ENCODE assay signal across 9 mouse cellular contexts in genomic region chr9:114977461-114978280, GRCm38 (mm10). TPM values are rescaled to one million over a fixed set of nuclear protein-coding genes. Genes with fewer than 3 reads are reported as not detected.
DNase-seq lines count a peak whose midpoint lies in the region; ATAC-seq and TF ChIP-seq lines count a peak whose summit lies in the region.
"Had no signal": no experiment of that assay in that cellular context is flagged by ENCODE, and none has a peak within 500 bp of the region (broad histone marks: within the 10 kb centered on the region; RNA-seq: fewer than 3 reads in every experiment).

No protein-coding gene starts in this region.

- H3K27me3 ChIP-seq in limb, embryonic 10.5 days (ENCODE audit: low read depth, poor library complexity, severe bottlenecking): peaks cover 47% of the 10 kb centered on the region
- H3K27me3 ChIP-seq in neural tube, embryonic 14.5 days (ENCODE audit: control insufficient read depth, insufficient read depth, low read length): no peaks in the 10 kb centered on the region

- peak; percentile 9; the same call in 1 of the 2 replicates for ATAC-seq in granulocyte monocyte progenitor cell, adult 5-6 weeks (replicated peaks; ENCODE audit: poor library complexity, severe bottlenecking)
- peak; percentile 56 for ATAC-seq in neural tube, embryonic 14.5 days (ENCODE audit: low read depth)
- no peak for ATAC-seq in monocyte, adult 5-6 weeks (replicated peaks; ENCODE audit: insufficient number of reproducible peaks, low FRiP score, low TSS enrichment, poor library complexity, severe bottlenecking)

- peak overlapping the region; percentile 83 for H3K9ac ChIP-seq in neural tube, embryonic 14.5 days (replicated peaks; ENCODE audit: low read depth, low read length)

- no peak for TF ChIP-seq CTCF in lung, adult 2 months (IDR thresholded peaks at IDR 0.05; ENCODE audit: insufficient read depth, low read length)

- peak overlapping the region; percentile 71 for H3K4me3 ChIP-seq in lung, adult 2 months (replicated peaks; ENCODE audit: extremely low read depth, low read depth, low read length)
- peak overlapping the region; percentile 91 for H3K4me3 ChIP-seq in limb, embryonic 10.5 days
- peak overlapping the region; percentile 73 for H3K4me3 ChIP-seq in neural tube, embryonic 14.5 days (ENCODE audit: low read depth, low read length)

- no peak for DNase-seq in lung, adult 2 months
- DNase-seq in lung, postnatal 14 days: no peak
- peak; percentile 53 to 62 for DNase-seq in cerebellum, postnatal 14 days
- DNase-seq in limb, embryonic 10.5 days (ENCODE audit: low spot score): no peak
- no peak for DNase-seq in adrenal gland, adult 2 months

- WGBS in lung, adult 2 months: 13% methylated on average over 31 of the region's 31 CpGs
- 10% methylated on average over 31 of the region's 31 CpGs for WGBS in limb, embryonic 10.5 days
- 8% methylated on average over 31 of the region's 31 CpGs for WGBS in neural tube, embryonic 14.5 days

- H3K4me1 ChIP-seq in lung, adult 2 months (ENCODE audit: control insufficient read depth, insufficient read depth, low read length): peaks cover 3% of the 10 kb centered on the region
- peaks cover 20% of the 10 kb centered on the region for H3K4me1 ChIP-seq in limb, embryonic 10.5 days
- peaks cover 6% of the 10 kb centered on the region; the same call in 1 of the 2 replicates for H3K4me1 ChIP-seq in neural tube, embryonic 14.5 days (ENCODE audit: control insufficient read depth, insufficient read depth, low read length)

- peak overlapping the region; percentile 83 for H3K4me2 ChIP-seq in neural tube, embryonic 14.5 days (ENCODE audit: low read depth, low read length)

- H3K9me3 ChIP-seq in limb, embryonic 10.5 days (replicated peaks): no peaks in the 10 kb centered on the region
- no peaks in the 10 kb centered on the region for H3K9me3 ChIP-seq in neural tube, embryonic 14.5 days (ENCODE audit: control insufficient read depth, low read length)

- H3K27ac ChIP-seq in limb, embryonic 10.5 days: peak overlapping the region; percentile 93
- peak overlapping the region; percentile 78 for H3K27ac ChIP-seq in neural tube, embryonic 14.5 days (ENCODE audit: low read depth, low read length)
- H3K27ac ChIP-seq: macrophage had no signal

- TF ChIP-seq POLR2A in lung, adult 2 months (IDR thresholded peaks at IDR 0.05; ENCODE audit: borderline replicate concordance, extremely low read depth, low read depth, low read length): no peak

- no peaks in the 10 kb centered on the region for H3K36me3 ChIP-seq in limb, embryonic 10.5 days
- H3K36me3 ChIP-seq in neural tube, embryonic 14.5 days (ENCODE audit: control insufficient read depth, insufficient read depth, low read length): no peaks in the 10 kb centered on the region

RNA-seq across cellular contexts. Expression of gene Osbpl10, which starts 0.7 kb away (rescaled TPM):
- 6.4 and 7.1 TPM in 2 replicates for polyA plus RNA-seq in lung, adult 2 months (2012; rRNA removed)
- total RNA-seq in granulocyte monocyte progenitor cell, adult 5-6 weeks (2014; fragmentation: Nextera tagmentation): 0.45 TPM in 1 of 2 replicates, not detected in the other
- 0.13 and 0.21 TPM in 2 replicates for total RNA-seq in granulocyte monocyte progenitor cell, adult 5-6 weeks (2017)
- 1.5 and 1.7 TPM in 2 replicates for polyA plus RNA-seq in limb, embryonic 10.5 days (2016; fragmentation: Nextera tagmentation; extraction: Ambion mirVana)
- 2.9 and 3.3 TPM in 2 replicates for polyA plus RNA-seq in neural tube, embryonic 14.5 days (2014; fragmentation: Nextera tagmentation; extraction: Ambion mirVana)
- not detected in 3 replicates for total RNA-seq in monocyte, adult 5-6 weeks (2017)
- 1 to 10 TPM; 4.4 to 6.2 TPM for total RNA-seq in adrenal gland, adult 2 months (2021)
- 2.6 and 3.3 TPM in 2 replicates for polyA plus RNA-seq in adrenal gland, adult 2 months (2012; rRNA removed)
- polyA plus RNA-seq: macrophage had no signal

RNA-seq across cellular contexts. Expression of gene Rps27rt, which starts 4.9 kb away (rescaled TPM):
- polyA plus RNA-seq in lung, adult 2 months (2012; rRNA removed): 24.1 and 30.5 TPM in 2 replicates
- 358 and 366 TPM in 2 replicates for total RNA-seq in granulocyte monocyte progenitor cell, adult 5-6 weeks (2014; fragmentation: Nextera tagmentation)
- total RNA-seq in granulocyte monocyte progenitor cell, adult 5-6 weeks (2017): 177 and 225 TPM in 2 replicates
- 226 and 227 TPM in 2 replicates for polyA plus RNA-seq in limb, embryonic 10.5 days (2016; fragmentation: Nextera tagmentation; extraction: Ambion mirVana)
- polyA plus RNA-seq in neural tube, embryonic 14.5 days (2014; fragmentation: Nextera tagmentation; extraction: Ambion mirVana): 204 and 211 TPM in 2 replicates
- 146 to 287 TPM (median 257 TPM) in 3 replicates for total RNA-seq in monocyte, adult 5-6 weeks (2017)
- 10 to 100 TPM; 29.7 to 63.5 TPM for total RNA-seq in adrenal gland, adult 2 months (2021)
- 2.0 and 2.8 TPM in 2 replicates for polyA plus RNA-seq in adrenal gland, adult 2 months (2012; rRNA removed)

RNA-seq across cellular contexts. Expression of gene Gpd1l, which starts 43.9 kb away (rescaled TPM):
- 20.0 and 27.3 TPM in 2 replicates for polyA plus RNA-seq in lung, adult 2 months (2012; rRNA removed)
- 31.0 and 42.0 TPM in 2 replicates for total RNA-seq in granulocyte monocyte progenitor cell, adult 5-6 weeks (2014; fragmentation: Nextera tagmentation)
- 33.7 and 36.8 TPM in 2 replicates for total RNA-seq in granulocyte monocyte progenitor cell, adult 5-6 weeks (2017)
- polyA plus RNA-seq in limb, embryonic 10.5 days (2016; fragmentation: Nextera tagmentation; extraction: Ambion mirVana): 10.6 and 12.6 TPM in 2 replicates
- 24.9 and 26.0 TPM in 2 replicates for polyA plus RNA-seq in neural tube, embryonic 14.5 days (2014; fragmentation: Nextera tagmentation; extraction: Ambion mirVana)
- total RNA-seq in monocyte, adult 5-6 weeks (2017): 21.8 to 25.5 TPM (median 22.6 TPM) in 3 replicates
- total RNA-seq in adrenal gland, adult 2 months (2021): 10 to 100 TPM; 30.9 to 33.1 TPM
- polyA plus RNA-seq in adrenal gland, adult 2 months (2012; rRNA removed): 10.8 and 12.4 TPM in 2 replicates

Comparison
In these comparisons a context has a peak if more than half of its experiments do, and no peak if none do; other contexts are left out.
1. DNase-seq: peak in cerebellum, postnatal 14 days (2 of 2); none in lung, adult 2 months (single experiment), lung, postnatal 14 days (single experiment), limb, embryonic 10.5 days (single experiment) and adrenal gland, adult 2 months (single experiment).
2. Peak in every context shown above with its lines, with median percentiles within 50 percentile points of each other: H3K4me3 ChIP-seq.